Mouse (Mus musculus): ENCODE measurements at regions not wholly inside any gene's neighbourhood (a gene's known extent, or its start where the extent isn't known, plus 50 kb on each side); places are given as distances from the start of the nearest gene placed in this dataset.

DNA sequence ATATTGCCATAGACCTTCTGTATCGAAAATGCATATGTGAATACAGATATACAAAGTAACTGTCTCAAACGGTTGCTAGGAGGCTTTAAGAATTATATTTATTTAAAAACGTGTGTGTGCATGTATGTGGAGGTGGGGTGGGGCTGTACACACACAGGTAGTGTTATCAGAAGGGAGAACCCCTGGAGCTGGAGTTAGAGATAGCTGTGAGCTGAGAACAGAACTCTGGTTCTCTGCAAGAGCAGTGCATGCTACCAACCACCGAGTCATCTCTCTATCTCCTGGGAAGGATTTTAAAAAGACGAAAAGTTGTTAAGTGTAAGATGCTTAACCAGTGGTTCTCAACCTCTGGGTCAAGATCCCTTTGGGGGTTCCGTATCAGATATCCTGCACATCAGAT, 91.7 kb downstream of the Sec23ip start:
- TF ChIP-seq CTCF (IDR thresholded peaks at IDR 0.05; ENCODE audit: low read depth) (no peak), EP300 (IDR thresholded peaks at IDR 0.05; ENCODE audit: low read depth) (no peak)
